Mouse (Mus musculus) testis, adult 2 months (tissue): ENCODE measurements around the gene Prkar2b.

ENCODE experiments used
- CTCF ChIP-seq: fragments of 200-500 bp; IDR thresholded peaks from 2 replicates; pipeline ENCODE4 v1.5.1; 2012; ENCODE audit warnings: low read depth, mild to moderate bottlenecking, inconsistent platforms, low read length, moderate library complexity; ENCODE audit not compliant: control insufficient read depth, insufficient read depth, insufficient replicate concordance
- POLR2A ChIP-seq: fragments of 200-500 bp; IDR thresholded peaks from 2 replicates; pipeline ENCODE4 v1.6.1; 2012; ENCODE audit warnings: low read depth, mild to moderate bottlenecking, inconsistent platforms, low read length, moderate library complexity; ENCODE audit not compliant: control insufficient read depth

DNA sequence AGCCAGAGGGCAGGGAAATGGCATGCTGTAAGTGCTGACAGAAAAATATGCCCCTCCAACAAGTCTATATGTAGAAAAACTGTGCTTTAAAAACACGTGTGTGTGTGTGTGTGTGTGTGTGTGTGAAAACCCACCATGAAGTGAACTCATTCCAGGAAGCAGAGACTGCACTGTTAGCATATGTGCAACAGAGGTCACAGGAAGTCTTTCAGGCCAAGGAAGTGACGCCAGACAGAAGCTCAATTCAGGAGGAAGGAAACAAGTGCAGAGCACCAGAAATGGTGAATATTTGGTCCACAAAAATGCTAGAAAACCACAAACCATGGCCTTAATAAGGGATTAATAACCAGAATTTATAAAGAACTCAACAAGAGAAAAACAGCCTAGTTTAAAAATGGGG lies 48.9 kb downstream of the Prkar2b start:
- TF ChIP-seq POLR2A (no peak), CTCF (no peak)
